Mouse (Mus musculus): ENCODE data around the gene Eaf2. TPM values are rescaled to one million over a fixed set of nuclear protein-coding genes. Genes with fewer than 3 reads are reported as not detected.
"Not testable (repeated sequence)": the region's sequence is repeated elsewhere in the genome, so short reads cannot be mapped to it uniquely, and the experiment has no call there.

Eaf2 gene
- total RNA-seq, 2 experiments from 2014 or later, result 0.42 TPM; not detected in 1

GRCm38 (mm10) chr16:36851202-36851601 lies 23.6 kb downstream of the Eaf2 start:
- no peak for ATAC-seq (replicated peaks; ENCODE audit: poor library complexity)

DNA sequence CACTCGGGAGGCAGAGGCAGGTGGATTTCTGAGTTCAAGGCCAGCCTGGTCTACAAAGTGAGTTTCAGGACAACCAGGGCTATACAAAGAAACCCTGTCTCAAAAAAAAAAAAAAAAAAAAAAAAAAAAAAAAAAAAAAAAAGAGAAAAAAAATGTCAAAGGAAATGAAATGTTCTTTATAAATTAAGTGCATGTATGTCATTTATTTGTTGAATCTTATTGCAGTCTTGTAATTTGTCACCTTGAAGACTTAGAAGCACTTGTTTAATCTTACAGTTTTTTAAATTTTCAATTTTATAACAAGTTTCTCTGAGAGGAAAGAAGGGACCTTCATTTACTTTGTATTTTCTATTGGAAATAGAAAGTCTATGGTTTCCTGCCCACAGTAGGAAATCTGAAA lies 27.9 kb downstream of the Eaf2 start:
- not testable (repeated sequence) for ATAC-seq (replicated peaks; ENCODE audit: poor library complexity)

DNA sequence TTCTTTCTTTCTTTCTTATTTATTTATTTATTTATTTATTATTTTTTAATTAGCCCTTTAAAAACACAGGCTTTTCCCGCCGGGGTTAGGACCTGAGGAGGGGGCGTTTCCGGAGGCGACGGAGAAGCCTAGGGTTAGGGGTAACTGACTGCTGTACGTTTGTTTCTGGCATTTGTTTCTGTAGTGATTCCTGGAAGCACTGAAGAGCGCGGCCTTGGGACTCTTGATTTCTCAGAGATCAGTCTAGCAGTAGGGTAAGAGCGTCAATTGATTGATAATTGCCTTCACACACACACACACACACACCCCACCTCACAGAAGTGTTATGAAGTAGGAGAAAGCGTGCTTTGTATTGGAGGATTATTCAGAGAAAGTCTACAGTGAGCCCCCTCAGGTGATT lies 46.0 kb downstream of the Eaf2 start:
- no peak for ATAC-seq (replicated peaks; ENCODE audit: poor library complexity)

- peak; percentile 96 for ATAC-seq (replicated peaks; ENCODE audit: poor library complexity)
Measured at GRCm38 (mm10) chr16:36828054-36828786, 46.6 kb downstream of the Eaf2 start, which contains the start of gene Iqcb1. Iqcb1 (plus strand) TSS chr16:36828385.

- ATAC-seq (replicated peaks; ENCODE audit: poor library complexity), result no peak; the same call in 1 of the 2 replicates
Measured at GRCm38 (mm10) chr16:36827611-36828053, 47.2 kb downstream of the Eaf2 start.

DNA sequence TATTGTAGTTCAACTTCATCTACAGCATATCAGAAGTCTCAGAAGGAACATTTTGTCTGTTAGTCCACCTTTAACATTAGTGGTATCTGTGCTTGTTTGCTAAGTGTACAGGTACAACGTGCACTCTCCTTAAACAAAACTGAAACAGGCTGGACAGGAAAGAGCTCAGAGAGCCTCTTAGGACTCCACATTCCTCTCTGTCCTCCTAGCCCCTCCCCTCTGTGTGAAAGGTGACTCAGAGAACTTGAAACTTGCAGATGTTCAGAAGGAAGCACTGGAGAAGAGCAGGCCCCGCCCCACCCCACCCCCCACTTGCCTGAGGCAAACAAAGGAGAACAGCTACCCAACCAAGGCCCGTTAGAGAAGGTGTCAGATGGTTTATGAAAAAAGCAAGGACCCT lies 53.3 kb downstream of the Eaf2 start:
- peak; percentile 80 for ATAC-seq (replicated peaks; ENCODE audit: poor library complexity)

GRCm38 (mm10) chr16:36820747-36821146 lies 54.1 kb downstream of the Eaf2 start:
- ATAC-seq (replicated peaks; ENCODE audit: poor library complexity), result no peak

GRCm38 (mm10) chr16:36820016-36820415 lies 54.8 kb downstream of the Eaf2 start:
- no peak for ATAC-seq (replicated peaks; ENCODE audit: poor library complexity)

GRCm38 (mm10) chr16:36817321-36817926 lies 57.4 kb downstream of the Eaf2 start:
- ATAC-seq (replicated peaks; ENCODE audit: poor library complexity), result peak; percentile 98

GRCm38 (mm10) chr16:36816916-36817315 lies 57.9 kb downstream of the Eaf2 start:
- no peak for ATAC-seq (replicated peaks; ENCODE audit: poor library complexity)

DNA sequence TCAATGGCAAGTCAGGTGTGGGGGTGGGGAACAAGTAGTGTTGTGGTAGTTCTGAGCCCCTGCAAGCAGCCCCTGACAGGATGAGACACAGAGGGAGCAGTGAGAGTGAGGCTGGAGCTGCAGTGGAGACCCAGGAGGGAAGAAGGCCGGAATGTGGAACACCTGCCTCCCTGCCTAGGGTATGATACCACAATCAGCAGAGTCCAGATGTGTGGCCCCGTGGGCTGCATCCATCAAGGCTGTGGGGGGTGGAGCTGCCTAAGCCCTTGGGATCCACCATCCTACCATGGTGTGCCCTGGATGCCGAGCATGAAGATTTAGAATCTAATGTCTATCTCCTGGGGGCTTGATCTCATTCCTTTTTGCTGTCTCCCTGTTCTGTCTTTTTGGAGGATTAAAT lies 61.1 kb downstream of the Eaf2 start:
- ATAC-seq (replicated peaks; ENCODE audit: poor library complexity), result no peak

DNA sequence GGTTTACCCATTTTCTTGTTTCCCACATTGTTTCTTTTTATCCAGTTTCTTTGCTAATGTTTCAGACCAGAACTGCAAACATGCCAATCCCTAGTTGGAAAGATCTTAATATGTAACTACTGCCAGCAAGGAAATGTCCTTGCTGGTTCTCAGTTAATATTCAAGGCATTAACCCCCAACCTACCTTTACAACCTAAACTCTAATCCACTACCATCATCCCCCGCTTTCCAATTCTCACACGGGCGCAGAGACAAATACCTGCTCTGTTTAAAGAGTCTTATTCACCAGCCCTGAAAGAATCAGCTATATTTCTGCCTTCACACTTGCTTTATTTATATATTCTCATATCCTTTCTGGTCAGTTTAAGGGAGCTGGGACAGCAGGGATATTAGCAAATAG lies 66.2 kb downstream of the Eaf2 start:
- no peak for ATAC-seq (replicated peaks; ENCODE audit: poor library complexity)

DNA sequence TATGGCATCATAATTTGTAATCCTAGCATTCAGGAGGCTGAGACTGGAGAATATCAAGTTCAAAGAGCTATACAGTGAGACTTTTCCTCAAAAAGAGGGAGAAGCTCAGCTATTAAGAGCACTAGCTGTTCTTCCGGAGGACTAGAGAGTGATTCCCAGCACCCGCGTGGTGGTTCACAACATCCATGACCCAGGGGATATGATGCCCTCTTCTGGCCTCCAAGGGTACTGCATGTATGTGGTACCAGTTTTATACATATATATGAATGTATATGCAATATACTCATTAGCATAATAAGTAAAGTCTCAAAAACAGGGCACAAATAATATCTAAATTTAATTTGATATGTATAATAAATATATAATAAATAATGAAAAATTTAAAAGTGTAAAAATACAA lies 72.4 kb downstream of the Eaf2 start:
- ATAC-seq (replicated peaks; ENCODE audit: poor library complexity), result no peak

- ATAC-seq (replicated peaks; ENCODE audit: poor library complexity), result no peak
Measured at GRCm38 (mm10) chr16:36798334-36798733, 76.5 kb downstream of the Eaf2 start.

- ATAC-seq (replicated peaks; ENCODE audit: poor library complexity), result 0 out of 2 replicates have a peak, but pooled peaks have one; percentile 31
Measured at GRCm38 (mm10) chr16:36794976-36795375, 79.8 kb downstream of the Eaf2 start.

GRCm38 (mm10) chr16:36790166-36790565 lies 84.6 kb downstream of the Eaf2 start:
- ATAC-seq (replicated peaks; ENCODE audit: poor library complexity), result no peak

DNA sequence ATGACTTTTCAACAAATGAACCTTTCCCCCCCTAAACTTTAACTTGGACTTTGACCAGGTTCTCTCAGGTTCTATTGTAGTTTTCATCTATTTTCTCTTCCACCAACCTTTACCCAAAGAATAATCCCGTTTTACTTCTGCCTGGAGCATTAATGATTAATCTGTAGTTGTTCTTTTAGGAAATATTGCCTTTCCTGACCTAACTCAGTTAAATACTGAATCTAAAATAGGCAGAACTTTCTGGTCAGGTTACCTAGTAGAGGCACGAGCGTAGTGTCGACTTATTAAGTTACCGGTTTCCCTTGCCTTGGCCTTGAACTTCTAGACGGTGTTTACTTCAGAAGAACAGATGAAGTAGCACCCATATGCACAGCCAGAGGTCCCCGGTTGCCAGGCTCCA lies 88.3 kb downstream of the Eaf2 start:
- ATAC-seq (replicated peaks; ENCODE audit: poor library complexity), result no peak

- ATAC-seq (replicated peaks; ENCODE audit: poor library complexity), result no peak
Measured at GRCm38 (mm10) chr16:36784594-36785313, 90.0 kb downstream of the Eaf2 start, which contains the start of gene Slc15a2. Slc15a2 (minus strand) TSS chr16:36784962.

DNA sequence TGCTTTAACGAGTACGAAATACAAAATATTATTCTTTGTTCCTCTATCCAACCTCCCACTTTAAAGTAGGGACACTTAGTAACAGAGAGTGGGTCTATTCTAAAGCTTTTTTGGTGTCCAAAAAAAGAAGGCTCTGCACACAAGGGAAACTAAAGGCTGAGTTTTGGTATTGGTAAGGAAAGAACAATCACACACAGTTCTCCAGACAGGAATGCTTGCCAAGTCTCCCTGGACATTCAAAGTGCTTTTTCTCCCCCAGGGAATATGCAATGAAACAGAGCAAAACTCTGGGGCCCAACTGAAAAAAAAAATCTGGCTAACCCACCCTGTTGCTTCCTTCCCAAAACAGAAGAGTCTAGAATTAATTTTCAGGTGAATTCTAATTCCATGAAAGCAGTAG lies 90.7 kb downstream of the Eaf2 start:
- ATAC-seq (replicated peaks; ENCODE audit: poor library complexity), result no peak

GRCm38 (mm10) chr16:36775658-36776057 lies 99.1 kb downstream of the Eaf2 start:
- ATAC-seq (replicated peaks; ENCODE audit: poor library complexity), result no peak

DNA sequence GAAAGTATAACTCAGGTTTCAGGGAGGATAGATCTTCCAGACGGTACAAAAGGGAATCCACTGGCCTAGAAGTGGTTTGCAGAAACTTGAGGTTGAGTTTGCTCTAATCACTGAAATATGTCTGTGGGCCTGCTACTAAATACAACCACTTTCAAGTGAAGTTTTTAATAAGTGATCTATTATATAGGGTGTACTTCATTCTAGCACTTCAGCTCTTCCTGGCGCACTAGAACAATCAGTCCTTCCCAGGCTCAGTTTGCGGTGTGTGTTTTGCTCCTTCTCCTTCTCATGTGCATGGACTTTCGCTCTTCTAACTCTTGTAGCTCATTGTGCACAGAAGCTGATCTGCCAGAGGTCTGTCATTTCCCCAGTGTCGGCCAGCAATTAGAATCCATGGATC lies 101.8 kb downstream of the Eaf2 start:
- no peak for ATAC-seq (replicated peaks; ENCODE audit: poor library complexity)

- no peak for ATAC-seq (replicated peaks; ENCODE audit: poor library complexity)
Measured at GRCm38 (mm10) chr16:36771703-36772102, 103.1 kb downstream of the Eaf2 start.
